ENCODE assay signal across 11 mouse cellular contexts in the genomic region with DNA sequence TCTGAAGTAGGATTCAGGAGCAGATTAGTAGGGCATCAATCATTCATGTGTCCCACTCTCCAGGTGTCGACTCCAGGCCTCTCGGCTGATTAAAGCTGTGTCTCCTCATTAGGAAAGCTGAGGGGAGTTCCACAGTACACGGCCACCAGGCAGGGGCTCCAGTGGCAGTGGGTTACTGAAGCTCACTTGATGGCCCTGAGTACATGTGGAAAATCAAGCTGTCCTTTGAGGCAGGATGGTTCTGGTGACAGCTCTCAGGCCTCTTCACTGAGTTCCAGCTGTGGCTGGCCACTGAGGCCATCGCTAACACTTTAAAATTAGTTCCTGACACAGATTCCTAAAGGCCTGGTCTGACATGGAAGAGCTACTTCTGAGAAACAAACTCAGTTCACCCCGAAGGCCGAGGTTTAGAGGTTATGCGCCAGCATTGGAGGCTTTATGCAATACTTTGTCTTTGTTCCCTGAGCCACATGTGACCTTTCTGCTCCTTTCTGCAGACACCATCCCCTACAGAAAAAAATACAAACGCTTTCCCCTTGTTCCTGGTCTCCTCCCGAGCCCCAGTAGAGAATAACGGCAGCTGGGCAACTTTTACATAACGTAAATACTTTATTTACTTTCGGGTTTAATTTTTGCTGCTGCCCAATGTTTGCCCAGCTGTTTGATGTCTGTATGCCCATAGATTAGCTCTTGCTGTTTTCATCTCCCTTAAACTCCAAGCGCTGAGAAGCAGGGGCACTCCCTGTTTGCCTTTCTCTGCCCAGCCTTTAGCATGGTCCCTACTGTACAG.
DNase-seq lines count a peak whose midpoint lies in the region; ATAC-seq and TF ChIP-seq lines count a peak whose summit lies in the region.
"Had no signal": no experiment of that assay in that cellular context is flagged by ENCODE, and none has a peak within 500 bp of the region (broad histone marks: within the 10 kb centered on the region; RNA-seq: fewer than 3 reads in every experiment).

No protein-coding gene starts in this region.

- H3K27ac ChIP-seq in gastrocnemius, adult 2 months = peak overlapping the region; percentile 40; the same call in 1 of the 2 replicates
- H3K27ac ChIP-seq in midbrain, embryonic 10.5 days (replicated peaks) = peak overlapping the region; percentile 84
- no peak overlapping the region for H3K27ac ChIP-seq in midbrain, embryonic 15.5 days
- H3K27ac ChIP-seq in heart, postnatal 0 days (ENCODE audit: low read depth) = peak overlapping the region; percentile 36
- H3K27ac ChIP-seq in stomach, embryonic 14.5 days (ENCODE audit: low read length) = peak overlapping the region; percentile 70

- no peak for TF ChIP-seq CTCF in gastrocnemius, adult 2 months (IDR thresholded peaks at IDR 0.05)
- TF ChIP-seq CTCF in heart, postnatal 0 days (IDR thresholded peaks at IDR 0.05; ENCODE audit: low read depth) = no peak

- H3K9ac ChIP-seq in midbrain, embryonic 15.5 days = no peak overlapping the region
- 0 out of 2 replicates have a peak overlapping the region, but pooled peaks have one; percentile 2 for H3K9ac ChIP-seq in heart, postnatal 0 days (replicated peaks; ENCODE audit: low read depth, low read length)
- no peak overlapping the region for H3K9ac ChIP-seq in stomach, embryonic 14.5 days (replicated peaks; ENCODE audit: low read depth, low read length)

- intact Hi-C loops in gastrocnemius, adult 2 months (cut with DNase I) = no loop called here

- peaks cover 35% of the 10 kb centered on the region for H3K4me1 ChIP-seq in midbrain, embryonic 10.5 days
- peaks cover 16% of the 10 kb centered on the region; the same call in 1 of the 2 replicates for H3K4me1 ChIP-seq in midbrain, embryonic 15.5 days
- H3K4me1 ChIP-seq in heart, postnatal 0 days (ENCODE audit: control insufficient read depth, insufficient read depth) = peaks cover 29% of the 10 kb centered on the region
- H3K4me1 ChIP-seq in stomach, embryonic 14.5 days (ENCODE audit: control insufficient read depth, insufficient read depth, low read length) = peaks cover 7% of the 10 kb centered on the region

- 34% methylated on average over 13 of the region's 13 CpGs for WGBS in midbrain, embryonic 10.5 days
- 33% methylated on average over 13 of the region's 13 CpGs for WGBS in midbrain, embryonic 15.5 days
- 35% methylated on average over 13 of the region's 13 CpGs for WGBS in heart, postnatal 0 days
- 24% methylated on average over 13 of the region's 13 CpGs for WGBS in stomach, embryonic 14.5 days

- no peak for TF ChIP-seq EP300 in heart, postnatal 0 days (IDR thresholded peaks at IDR 0.05; ENCODE audit: low read depth)

- H3K36me3 ChIP-seq in midbrain, embryonic 10.5 days = no peaks in the 10 kb centered on the region
- H3K36me3 ChIP-seq in midbrain, embryonic 15.5 days (replicated peaks) = no peaks in the 10 kb centered on the region
- no peaks in the 10 kb centered on the region for H3K36me3 ChIP-seq in heart, postnatal 0 days (replicated peaks; ENCODE audit: control insufficient read depth, insufficient read depth, low read length)
- no peaks in the 10 kb centered on the region for H3K36me3 ChIP-seq in stomach, embryonic 14.5 days (ENCODE audit: control insufficient read depth, insufficient read depth, low read length)

- ATAC-seq in midbrain, embryonic 15.5 days (replicated peaks) = no peak
- peak; percentile 44; the same call in 1 of the 2 replicates for ATAC-seq in heart, postnatal 0 days (ENCODE audit: insufficient read depth, low read depth)
- ATAC-seq in stomach, embryonic 14.5 days (ENCODE audit: insufficient number of reproducible peaks, insufficient read depth, low FRiP score, low read depth) = peak; percentile 80

- no peaks in the 10 kb centered on the region for H3K27me3 ChIP-seq in midbrain, embryonic 10.5 days (ENCODE audit: low read depth, poor library complexity, severe bottlenecking)
- no peaks in the 10 kb centered on the region for H3K27me3 ChIP-seq in midbrain, embryonic 15.5 days (replicated peaks)
- no peaks in the 10 kb centered on the region for H3K27me3 ChIP-seq in heart, postnatal 0 days (ENCODE audit: control insufficient read depth, insufficient read depth, low read length)
- H3K27me3 ChIP-seq in stomach, embryonic 14.5 days (ENCODE audit: control insufficient read depth, insufficient read depth, low read length) = no peaks in the 10 kb centered on the region

- DNase-seq in gastrocnemius, adult 2 months = no peak
- DNase-seq in gastrocnemius, postnatal 25 days = no peak
- peak; percentile 22 for DNase-seq in midbrain, embryonic 10.5 days (ENCODE audit: low spot score)
- DNase-seq in heart, postnatal 0 days (ENCODE audit: low spot score) = peak; percentile 38
- no peak for DNase-seq in urinary bladder, postnatal 10 days (ENCODE audit: low spot score)
- no peak for DNase-seq in B cell, adult 2 months
- DNase-seq: cerebellum, adult 18-20 months; kidney, adult 9 months; right cerebral cortex, postnatal 25 days had no signal

- H3K9me3 ChIP-seq in midbrain, embryonic 10.5 days (replicated peaks) = no peaks in the 10 kb centered on the region
- H3K9me3 ChIP-seq in midbrain, embryonic 15.5 days = no peaks in the 10 kb centered on the region
- no peaks in the 10 kb centered on the region for H3K9me3 ChIP-seq in heart, postnatal 0 days (replicated peaks; ENCODE audit: control insufficient read depth, low read length)
- no peaks in the 10 kb centered on the region for H3K9me3 ChIP-seq in stomach, embryonic 14.5 days (ENCODE audit: control insufficient read depth, low read depth, low read length)

- H3K4me2 ChIP-seq in midbrain, embryonic 15.5 days = no peak overlapping the region
- no peak overlapping the region for H3K4me2 ChIP-seq in heart, postnatal 0 days (ENCODE audit: low read depth, low read length)
- H3K4me2 ChIP-seq in stomach, embryonic 14.5 days (replicated peaks; ENCODE audit: low read depth, low read length) = no peak overlapping the region

- H3K4me3 ChIP-seq in gastrocnemius, adult 2 months = no peak overlapping the region
- H3K4me3 ChIP-seq in midbrain, embryonic 10.5 days = no peak overlapping the region
- no peak overlapping the region for H3K4me3 ChIP-seq in midbrain, embryonic 15.5 days
- no peak overlapping the region for H3K4me3 ChIP-seq in heart, postnatal 0 days (ENCODE audit: low read depth, low read length)
- no peak overlapping the region for H3K4me3 ChIP-seq in stomach, embryonic 14.5 days (ENCODE audit: low read depth, low read length)

Comparison
In these comparisons a context has a peak if more than half of its experiments do, and no peak if none do; other contexts are left out.
1. DNase-seq: peak in midbrain, embryonic 10.5 days (single experiment) and heart, postnatal 0 days (single experiment); none in gastrocnemius, adult 2 months (single experiment), gastrocnemius, postnatal 25 days (single experiment), urinary bladder, postnatal 10 days (single experiment) and B cell, adult 2 months (0 of 2).